Mouse (Mus musculus) inflammation-experienced regulatory T-cells, adult 6 months (primary cell): ENCODE measurements around the gene Gm21409. TPM values are rescaled to one million over a fixed set of nuclear protein-coding genes. Genes with fewer than 3 reads are reported as not detected.
"Not testable (repeated sequence)": the region's sequence is repeated elsewhere in the genome, so short reads cannot be mapped to it uniquely, and the experiment has no call there.

Experiments used
- ATAC-seq: one replicate; pipeline ENCODE4 v1.8.0; 2017
- polyA plus RNA-seq, 3 experiments: library from polyadenylated mRNA; unstranded; fragments of 100-300 nt; shearing (Covaris generic); gene quantifications; one replicate each; pipeline ENCODE4 v1.2.1; 2017

Gene Gm21409
- polyA plus RNA-seq: not detected

DNA sequence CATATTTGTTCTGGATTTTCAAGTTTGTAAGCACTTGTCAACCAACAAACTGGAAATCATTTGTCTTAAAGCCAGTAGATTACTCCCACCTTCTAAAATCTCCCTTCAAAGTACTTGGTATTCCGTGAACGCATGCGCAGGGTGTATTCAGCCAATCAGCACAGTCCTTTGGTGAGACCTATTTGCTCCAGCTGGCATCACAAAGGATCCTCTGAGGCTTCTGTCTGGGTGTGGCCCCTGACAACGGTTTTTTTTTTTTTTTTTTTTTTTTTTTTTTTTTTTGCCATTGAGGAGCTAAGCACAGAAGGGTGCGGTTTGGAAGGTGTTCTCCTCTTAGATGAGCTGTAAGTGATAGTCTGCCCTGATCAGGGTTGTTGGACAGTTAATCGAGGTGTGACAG, at the start of gene Gm21409:
Gene Gm21409 (plus strand): TSS at position 301 of the 400 bp plus-strand sequence.
- ATAC-seq: not testable (repeated sequence)

Other genes starting within 250 kb of the Gm21409 start
- gene Gm21394, start 181.8 kb upstream of the Gm21409 start, polyA plus RNA-seq: not detected